Mouse (Mus musculus) right cerebral cortex, adult 2 months (tissue): Measurements from ENCODE around the gene Tcte1.
A peak's percentile ranks its signal among the peaks of the same experiment; 100 is the strongest.

Source experiments
- DNase-seq, 2 experiments: peaks; one replicate each; pipeline ENCODE4 v3.0.0; 2021 to 2022; ENCODE audit warnings: low spot score in 2 of 2

Gene Tcte1

GRCm38 (mm10) chr17:45565103-45565502, 41.9 kb downstream of the Tcte1 start:
- DNase-seq = no peak

GRCm38 (mm10) chr17:45566031-45566359, 42.8 kb downstream of the Tcte1 start:
- DNase-seq = no peak

- DNase-seq = no peak
Measured at GRCm38 (mm10) chr17:45566360-45567161, 43.3 kb downstream of the Tcte1 start.

- DNase-seq = no peak
Measured at GRCm38 (mm10) chr17:45567162-45567601, 43.9 kb downstream of the Tcte1 start.

GRCm38 (mm10) chr17:45568990-45569389, 45.8 kb downstream of the Tcte1 start:
- DNase-seq = no peak

- no peak for DNase-seq
Measured at GRCm38 (mm10) chr17:45569999-45570398, 46.8 kb downstream of the Tcte1 start.

- DNase-seq = peak; percentile 68 to 75
Measured at GRCm38 (mm10) chr17:45572103-45573086, 49.2 kb downstream of the Tcte1 start.

GRCm38 (mm10) chr17:45573087-45573779, 50.0 kb downstream of the Tcte1 start, which contains the start of gene Hsp90ab1:
Hsp90ab1 (minus strand) TSS chr17:45573271.
- peak; percentile 99 for DNase-seq

- peak; percentile 97 to 98 for DNase-seq
Measured at GRCm38 (mm10) chr17:45573780-45574123, 50.5 kb downstream of the Tcte1 start.

- DNase-seq = peak; percentile 84 to 89
Measured at GRCm38 (mm10) chr17:45574129-45574761, 51.0 kb downstream of the Tcte1 start.

- DNase-seq = no peak
Measured at GRCm38 (mm10) chr17:45575123-45575897, 52.1 kb downstream of the Tcte1 start.

GRCm38 (mm10) chr17:45578242-45578641, 55.0 kb downstream of the Tcte1 start:
- no peak for DNase-seq

- DNase-seq = no peak
Measured at GRCm38 (mm10) chr17:45578843-45579242, 55.6 kb downstream of the Tcte1 start.

GRCm38 (mm10) chr17:45579554-45579953, 56.3 kb downstream of the Tcte1 start:
- DNase-seq = no peak

GRCm38 (mm10) chr17:45580958-45581477, 57.8 kb downstream of the Tcte1 start:
- no peak for DNase-seq

- peak; percentile 75 to 77 for DNase-seq
Measured at GRCm38 (mm10) chr17:45581567-45581983, 58.3 kb downstream of the Tcte1 start.

GRCm38 (mm10) chr17:45582188-45582587, 59.0 kb downstream of the Tcte1 start:
- no peak for DNase-seq

GRCm38 (mm10) chr17:45582715-45583355, 59.6 kb downstream of the Tcte1 start:
- DNase-seq = no peak

- DNase-seq = peak in 1 of 2 experiments; percentile 52
Measured at GRCm38 (mm10) chr17:45584096-45584896, 61.1 kb downstream of the Tcte1 start.
